Mouse (Mus musculus): ENCODE results near the gene Slc16a1. TPM values are rescaled to one million over a fixed set of nuclear protein-coding genes. Genes with fewer than 3 reads are reported as not detected.

Gene Slc16a1
- polyA plus RNA-seq, 1 experiment from 2014 or later = 38.7 TPM

DNA sequence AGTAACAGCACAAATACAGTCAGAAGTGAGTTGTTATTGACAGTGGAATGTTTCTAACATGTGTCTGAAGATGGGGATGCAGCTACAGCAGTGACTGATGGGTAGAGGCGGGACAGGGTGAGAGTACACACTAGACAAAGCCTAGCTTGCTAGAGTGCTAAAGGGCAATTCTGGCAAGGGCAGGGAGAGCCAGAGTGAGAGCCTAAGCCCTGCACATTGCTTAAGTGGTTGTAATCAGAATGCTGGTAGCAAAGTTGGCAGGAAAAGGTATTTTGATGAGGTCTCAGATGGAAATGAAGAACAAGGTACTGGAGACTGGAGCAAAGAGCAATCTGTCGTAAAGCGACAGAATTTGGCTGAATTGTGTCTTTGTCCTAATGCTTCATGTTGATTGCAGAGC, 26.5 kb upstream of the Slc16a1 start:
- H3K27me3 ChIP-seq (ENCODE audit: control insufficient read depth, insufficient read depth, low read length) = no peaks in the 10 kb centered on the region
- WGBS = 91% methylated on average over 3 of the region's 3 CpGs
- H3K9ac ChIP-seq (ENCODE audit: low read length) = no peak overlapping the region
- H3K4me3 ChIP-seq (ENCODE audit: low read depth, low read length) = no peak overlapping the region
- no peaks in the 10 kb centered on the region for H3K36me3 ChIP-seq (ENCODE audit: control insufficient read depth, insufficient read depth, low read length)
- H3K4me1 ChIP-seq (ENCODE audit: control insufficient read depth, insufficient read depth, low read length) = no peaks in the 10 kb centered on the region
- no peak overlapping the region for H3K27ac ChIP-seq (ENCODE audit: low read depth, low read length)
- DNase-seq (ENCODE audit: low spot score) = no peak
- ATAC-seq (ENCODE audit: insufficient read depth, low FRiP score, low TSS enrichment) = no peak
- no peak overlapping the region for H3K4me2 ChIP-seq (ENCODE audit: low read depth)
- no peaks in the 10 kb centered on the region for H3K9me3 ChIP-seq (ENCODE audit: control insufficient read depth, low read length)

DNA sequence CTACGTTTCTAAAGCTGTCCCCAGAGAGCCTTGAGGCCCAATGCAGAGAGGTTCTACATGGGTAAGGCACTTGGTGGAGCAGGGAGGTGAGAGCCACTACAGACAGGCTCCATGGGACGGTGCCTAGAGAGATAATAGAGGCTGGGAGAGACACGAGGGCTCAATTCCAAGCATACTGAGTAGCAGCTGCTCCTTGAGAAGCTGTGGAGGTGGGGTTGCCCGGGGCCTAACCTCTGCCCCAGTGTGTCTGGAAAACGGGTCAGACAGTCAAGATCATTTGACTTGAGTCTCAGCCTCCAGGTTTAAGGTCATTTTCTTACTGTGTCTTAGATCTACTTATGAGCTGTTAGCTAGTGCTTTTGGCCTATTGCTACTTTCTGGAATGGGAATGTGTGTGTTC, 25.4 kb upstream of the Slc16a1 start:
- H3K4me1 ChIP-seq (ENCODE audit: control insufficient read depth, insufficient read depth, low read length) = no peaks in the 10 kb centered on the region
- H3K9ac ChIP-seq (ENCODE audit: low read length) = no peak overlapping the region
- DNase-seq (ENCODE audit: low spot score) (no peak), ATAC-seq (ENCODE audit: insufficient read depth, low FRiP score, low TSS enrichment) (no peak)
- no peak overlapping the region for H3K4me2 ChIP-seq (ENCODE audit: low read depth)
- no peaks in the 10 kb centered on the region for H3K36me3 ChIP-seq (ENCODE audit: control insufficient read depth, insufficient read depth, low read length)
- H3K9me3 ChIP-seq (ENCODE audit: control insufficient read depth, low read length) = no peaks in the 10 kb centered on the region
- H3K27ac ChIP-seq (ENCODE audit: low read depth, low read length) = no peak overlapping the region
- H3K4me3 ChIP-seq (ENCODE audit: low read depth, low read length) = no peak overlapping the region
- H3K27me3 ChIP-seq (ENCODE audit: control insufficient read depth, insufficient read depth, low read length) = no peaks in the 10 kb centered on the region
- 77% methylated on average over 5 of the region's 5 CpGs for WGBS

DNA sequence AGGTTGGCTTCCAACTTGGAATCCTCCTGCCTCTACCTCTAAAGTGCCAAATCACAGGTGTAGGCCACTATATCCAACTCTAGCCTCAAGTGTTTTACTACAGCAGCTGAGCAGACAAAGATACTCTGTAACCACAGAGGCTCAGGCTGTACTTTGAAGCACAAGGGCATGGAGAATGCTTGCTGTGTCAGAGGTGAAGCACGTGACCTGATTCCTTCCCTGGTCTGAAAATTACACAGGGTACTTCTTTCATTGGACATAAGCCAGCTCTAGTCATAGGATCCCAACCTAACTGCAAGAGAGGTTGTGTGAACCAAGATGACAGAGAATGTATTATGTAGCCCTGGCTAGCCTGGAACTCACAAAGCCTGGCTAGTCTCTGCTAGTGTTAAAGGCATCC, 24.4 kb upstream of the Slc16a1 start:
- Histone ChIP-seq H3K9ac (ENCODE audit: low read length) (no peak overlapping the region), H3K4me2 (ENCODE audit: low read depth) (no peak overlapping the region), H3K27ac (ENCODE audit: low read depth, low read length) (no peak overlapping the region), H3K9me3 (ENCODE audit: control insufficient read depth, low read length) (no peaks in the 10 kb centered on the region), H3K4me1 (ENCODE audit: control insufficient read depth, insufficient read depth, low read length) (no peaks in the 10 kb centered on the region), H3K27me3 (ENCODE audit: control insufficient read depth, insufficient read depth, low read length) (no peaks in the 10 kb centered on the region), H3K36me3 (ENCODE audit: control insufficient read depth, insufficient read depth, low read length) (no peaks in the 10 kb centered on the region), H3K4me3 (ENCODE audit: low read depth, low read length) (no peak overlapping the region)
- no peak for DNase-seq (ENCODE audit: low spot score)
- WGBS = 88% methylated on average over 1 of the region's 1 CpGs
- ATAC-seq (ENCODE audit: insufficient read depth, low FRiP score, low TSS enrichment) = no peak

DNA sequence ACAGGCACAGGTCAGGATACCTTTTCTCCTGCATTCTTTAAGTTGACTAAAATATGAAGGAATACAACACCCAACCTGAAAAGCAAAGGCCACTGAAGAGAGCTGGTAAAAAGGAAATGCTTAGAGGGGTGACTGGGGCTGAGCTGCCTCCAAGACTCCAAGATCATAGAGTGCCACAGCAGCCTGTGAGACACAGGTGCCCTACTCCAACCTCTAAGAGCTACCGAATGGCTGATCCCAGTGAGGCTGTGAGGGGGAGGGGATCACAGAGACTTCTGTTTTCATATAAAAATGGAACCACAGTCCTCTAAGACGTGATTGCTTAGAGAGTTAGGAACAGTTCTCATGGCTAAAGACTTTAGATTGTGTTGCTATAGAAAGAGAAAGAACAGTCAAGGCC, 23.3 kb upstream of the Slc16a1 start:
- Histone ChIP-seq H3K9me3 (ENCODE audit: control insufficient read depth, low read length) (no peaks in the 10 kb centered on the region), H3K4me1 (ENCODE audit: control insufficient read depth, insufficient read depth, low read length) (no peaks in the 10 kb centered on the region), H3K36me3 (ENCODE audit: control insufficient read depth, insufficient read depth, low read length) (no peaks in the 10 kb centered on the region), H3K9ac (ENCODE audit: low read length) (no peak overlapping the region), H3K4me3 (ENCODE audit: low read depth, low read length) (no peak overlapping the region), H3K27me3 (ENCODE audit: control insufficient read depth, insufficient read depth, low read length) (no peaks in the 10 kb centered on the region), H3K4me2 (ENCODE audit: low read depth) (no peak overlapping the region), H3K27ac (ENCODE audit: low read depth, low read length) (no peak overlapping the region)
- ATAC-seq (ENCODE audit: insufficient read depth, low FRiP score, low TSS enrichment) = no peak
- WGBS = 76% methylated on average over 2 of the region's 2 CpGs
- no peak for DNase-seq (ENCODE audit: low spot score)

DNA sequence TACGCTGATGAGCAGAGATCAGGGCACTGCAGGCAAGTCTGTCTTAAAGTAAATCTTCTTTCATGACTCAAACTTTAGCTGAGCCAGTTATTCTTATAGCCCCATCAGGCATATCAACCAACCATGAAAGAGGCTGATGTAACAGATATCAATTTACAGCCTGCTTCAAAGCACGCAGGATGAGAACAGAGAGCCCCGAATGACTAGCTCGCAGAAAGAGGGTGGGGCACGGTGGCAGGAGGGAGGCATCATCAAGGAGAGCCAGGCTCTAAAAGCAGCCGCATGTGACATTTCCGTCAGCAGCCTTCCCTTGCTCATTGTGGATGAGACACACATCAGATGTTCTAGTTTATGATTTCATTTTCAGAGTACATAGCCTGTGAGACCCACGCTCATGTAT, 22.3 kb upstream of the Slc16a1 start:
- DNase-seq (ENCODE audit: low spot score) (no peak), ATAC-seq (ENCODE audit: insufficient read depth, low FRiP score, low TSS enrichment) (no peak)
- H3K4me2 ChIP-seq (ENCODE audit: low read depth) = no peak overlapping the region
- H3K4me3 ChIP-seq (ENCODE audit: low read depth, low read length) = no peak overlapping the region
- WGBS = 43% methylated on average over 8 of the region's 8 CpGs
- no peaks in the 10 kb centered on the region for H3K36me3 ChIP-seq (ENCODE audit: control insufficient read depth, insufficient read depth, low read length)
- no peaks in the 10 kb centered on the region for H3K4me1 ChIP-seq (ENCODE audit: control insufficient read depth, insufficient read depth, low read length)
- no peaks in the 10 kb centered on the region for H3K9me3 ChIP-seq (ENCODE audit: control insufficient read depth, low read length)
- no peaks in the 10 kb centered on the region for H3K27me3 ChIP-seq (ENCODE audit: control insufficient read depth, insufficient read depth, low read length)
- H3K9ac ChIP-seq (ENCODE audit: low read length) = no peak overlapping the region
- no peak overlapping the region for H3K27ac ChIP-seq (ENCODE audit: low read depth, low read length)

DNA sequence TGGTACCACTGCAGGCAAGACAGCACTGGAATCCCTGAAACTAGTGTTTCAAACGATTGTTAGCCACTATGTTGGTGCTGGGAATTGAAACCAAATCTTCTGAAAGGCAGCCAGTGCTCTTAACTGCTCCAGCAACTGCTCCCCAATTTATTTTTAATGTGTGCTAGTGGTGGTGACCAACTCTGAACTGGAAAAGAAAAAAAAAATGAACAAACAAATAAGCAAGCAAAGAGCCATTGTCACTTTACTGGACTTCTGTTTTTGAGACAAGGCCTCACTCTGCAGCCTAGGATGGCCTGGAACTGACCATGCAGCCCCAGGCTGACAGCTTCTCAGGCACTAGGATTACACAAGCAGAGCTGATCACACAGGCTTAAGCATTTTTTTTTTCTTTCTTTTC, 16.6 kb upstream of the Slc16a1 start:
- 63% methylated on average over 1 of the region's 1 CpGs for WGBS
- Histone ChIP-seq H3K27me3 (ENCODE audit: control insufficient read depth, insufficient read depth, low read length) (no peaks in the 10 kb centered on the region), H3K4me1 (ENCODE audit: control insufficient read depth, insufficient read depth, low read length) (no peaks in the 10 kb centered on the region), H3K9ac (ENCODE audit: low read length) (no peak overlapping the region), H3K27ac (ENCODE audit: low read depth, low read length) (no peak overlapping the region), H3K36me3 (ENCODE audit: control insufficient read depth, insufficient read depth, low read length) (no peaks in the 10 kb centered on the region), H3K9me3 (ENCODE audit: control insufficient read depth, low read length) (no peaks in the 10 kb centered on the region), H3K4me3 (ENCODE audit: low read depth, low read length) (no peak overlapping the region), H3K4me2 (ENCODE audit: low read depth) (no peak overlapping the region)
- DNase-seq (ENCODE audit: low spot score) (no peak), ATAC-seq (ENCODE audit: insufficient read depth, low FRiP score, low TSS enrichment) (no peak)

DNA sequence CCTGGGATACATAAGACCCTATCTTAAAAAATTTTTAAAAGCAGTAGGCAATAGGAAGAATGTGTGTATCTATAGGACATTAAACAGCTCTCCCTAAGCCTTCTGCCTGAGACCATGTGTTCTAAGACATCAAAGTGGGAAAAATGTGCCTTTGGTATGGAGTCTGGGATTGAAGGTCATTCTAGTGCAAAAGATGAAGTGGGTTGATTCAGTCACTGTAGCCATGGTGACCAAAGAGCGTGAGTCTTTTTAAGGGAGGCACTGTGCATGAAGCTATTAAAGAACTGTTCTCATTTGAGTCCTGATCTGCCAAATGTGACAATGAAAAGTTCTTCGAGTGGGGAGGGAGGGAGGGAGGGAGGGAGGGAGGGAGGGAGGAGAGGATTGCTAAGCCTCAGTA, 8.7 kb upstream of the Slc16a1 start:
- H3K9ac ChIP-seq (ENCODE audit: low read length) = no peak overlapping the region
- DNase-seq (ENCODE audit: low spot score) = no peak
- H3K27ac ChIP-seq (ENCODE audit: low read depth, low read length) = no peak overlapping the region
- no peaks in the 10 kb centered on the region for H3K27me3 ChIP-seq (ENCODE audit: control insufficient read depth, insufficient read depth, low read length)
- no peaks in the 10 kb centered on the region for H3K36me3 ChIP-seq (ENCODE audit: control insufficient read depth, insufficient read depth, low read length)
- WGBS = 52% methylated on average over 2 of the region's 2 CpGs
- no peak overlapping the region for H3K4me3 ChIP-seq (ENCODE audit: low read depth, low read length)
- no peaks in the 10 kb centered on the region for H3K9me3 ChIP-seq (ENCODE audit: control insufficient read depth, low read length)
- no peak overlapping the region for H3K4me2 ChIP-seq (ENCODE audit: low read depth)
- no peak for ATAC-seq (ENCODE audit: insufficient read depth, low FRiP score, low TSS enrichment)
- H3K4me1 ChIP-seq (ENCODE audit: control insufficient read depth, insufficient read depth, low read length) = no peaks in the 10 kb centered on the region

DNA sequence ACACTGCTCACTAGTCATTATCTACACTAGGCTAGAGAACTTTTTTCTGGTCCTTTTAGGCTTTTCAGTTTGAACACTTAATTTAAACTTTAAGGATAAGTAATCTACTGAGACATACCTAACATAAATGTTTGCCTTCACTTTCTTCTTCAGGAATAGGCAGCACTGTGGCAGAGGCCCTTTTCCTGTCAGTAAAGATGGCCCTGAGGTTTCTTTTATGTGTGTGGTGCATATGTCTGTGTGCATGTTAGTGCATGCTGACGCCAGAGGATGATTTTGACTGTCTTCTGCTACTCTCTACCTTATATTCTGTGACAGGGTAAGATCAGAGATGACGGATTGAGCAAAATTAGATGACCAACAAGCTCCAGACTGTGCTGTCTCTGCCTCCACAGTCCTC, 7.5 kb upstream of the Slc16a1 start:
- Histone ChIP-seq H3K27me3 (ENCODE audit: control insufficient read depth, insufficient read depth, low read length) (no peaks in the 10 kb centered on the region), H3K9ac (ENCODE audit: low read length) (no peak overlapping the region), H3K4me3 (ENCODE audit: low read depth, low read length) (no peak overlapping the region), H3K27ac (ENCODE audit: low read depth, low read length) (no peak overlapping the region), H3K4me2 (ENCODE audit: low read depth) (no peak overlapping the region), H3K9me3 (ENCODE audit: control insufficient read depth, low read length) (no peaks in the 10 kb centered on the region), H3K4me1 (ENCODE audit: control insufficient read depth, insufficient read depth, low read length) (no peaks in the 10 kb centered on the region), H3K36me3 (ENCODE audit: control insufficient read depth, insufficient read depth, low read length) (no peaks in the 10 kb centered on the region)
- WGBS = 89% methylated on average over 2 of the region's 2 CpGs
- DNase-seq (ENCODE audit: low spot score) (no peak), ATAC-seq (ENCODE audit: insufficient read depth, low FRiP score, low TSS enrichment) (no peak)

DNA sequence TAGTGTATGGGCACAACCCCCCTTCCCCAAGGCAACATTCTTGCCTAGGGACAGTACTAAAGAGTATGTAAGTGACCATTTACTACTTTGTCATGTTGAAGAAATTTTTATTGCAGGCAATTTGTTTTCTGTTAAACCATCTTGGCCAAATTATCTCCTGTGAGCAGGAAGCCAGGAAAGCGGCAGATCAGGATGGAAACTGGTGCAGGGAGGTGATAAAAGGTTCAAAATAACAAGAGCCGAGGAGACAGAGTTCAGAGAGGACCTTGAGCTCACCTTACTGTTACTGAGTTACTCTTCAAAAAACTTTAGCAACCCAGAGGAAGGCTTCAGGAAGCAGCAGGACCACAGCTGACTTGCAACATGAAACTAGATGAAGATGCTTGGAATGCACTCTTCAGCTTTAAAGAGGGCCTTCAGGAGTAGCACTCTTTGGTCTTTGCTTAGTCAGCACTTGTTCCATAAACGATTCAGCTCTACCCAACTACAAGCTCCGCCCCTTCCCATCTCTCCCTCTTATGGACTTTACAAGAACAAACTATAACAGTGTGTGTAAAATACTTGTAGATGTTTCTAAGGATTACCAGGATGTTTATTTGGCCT, 5.8 kb upstream of the Slc16a1 start:
- 75% methylated on average over 4 of the region's 4 CpGs for WGBS
- Histone ChIP-seq H3K27me3 (ENCODE audit: control insufficient read depth, insufficient read depth, low read length) (no peaks in the 10 kb centered on the region), H3K27ac (ENCODE audit: low read depth, low read length) (no peak overlapping the region), H3K4me3 (ENCODE audit: low read depth, low read length) (no peak overlapping the region), H3K9ac (ENCODE audit: low read length) (no peak overlapping the region), H3K9me3 (ENCODE audit: control insufficient read depth, low read length) (no peaks in the 10 kb centered on the region), H3K4me2 (ENCODE audit: low read depth) (no peak overlapping the region), H3K4me1 (ENCODE audit: control insufficient read depth, insufficient read depth, low read length) (no peaks in the 10 kb centered on the region), H3K36me3 (ENCODE audit: control insufficient read depth, insufficient read depth, low read length) (no peaks in the 10 kb centered on the region)
- ATAC-seq (ENCODE audit: insufficient read depth, low FRiP score, low TSS enrichment) (no peak), DNase-seq (ENCODE audit: low spot score) (no peak)

Measured in neural tube, embryonic 11.5 days (tissue).